Mouse (Mus musculus) heart, postnatal 4 days (tissue): ENCODE results near the gene Hist2h2aa2. TPM values are rescaled to one million over a fixed set of nuclear protein-coding genes. Genes with fewer than 3 reads are reported as not detected.
"Not testable (repeated sequence)": the region's sequence is repeated elsewhere in the genome, so short reads cannot be mapped to it uniquely, and the experiment has no call there.

ENCODE experiments used
- DNase-seq: peaks from one replicate; pipeline ENCODE4 v3.0.0; 2021
- total RNA-seq, 2 experiments: library from RNA; stranded (reverse); gene quantifications; 2 replicates each; pipeline ENCODE4 v1.2.3; 2021

Hist2h2aa2 gene
- total RNA-seq: 1,000 to 10,000 TPM; 1,222 to 1,254 TPM

- DNase-seq: peak; percentile 96
Observed at GRCm38 (mm10) chr3:96239949-96240798, at the start of gene Hist2h2aa2. Gene Hist2h2aa2, minus strand, starts transcription at chr3:96240276.

- no peak for DNase-seq
Observed at GRCm38 (mm10) chr3:96289201-96289600, 49.1 kb upstream of the Hist2h2aa2 start.

- DNase-seq: not testable (repeated sequence)
Observed at GRCm38 (mm10) chr3:96287334-96287733, 47.3 kb upstream of the Hist2h2aa2 start.

- DNase-seq: peak; percentile 41
Observed at GRCm38 (mm10) chr3:96284457-96284856, 44.4 kb upstream of the Hist2h2aa2 start.

GRCm38 (mm10) chr3:96280660-96281059 is 40.6 kb upstream of the Hist2h2aa2 start:
- DNase-seq: no peak

- DNase-seq: peak; percentile 96
Observed at GRCm38 (mm10) chr3:96277800-96278624, 37.9 kb upstream of the Hist2h2aa2 start.

GRCm38 (mm10) chr3:96277428-96277799 is 37.3 kb upstream of the Hist2h2aa2 start:
- peak; percentile 49 for DNase-seq

- no peak for DNase-seq
Observed at GRCm38 (mm10) chr3:96273591-96274465, 33.8 kb upstream of the Hist2h2aa2 start.

GRCm38 (mm10) chr3:96269511-96270474 is 29.7 kb upstream of the Hist2h2aa2 start, which contains the start of gene Hist2h2bb:
Gene Hist2h2bb, plus strand, starts transcription at chr3:96269752.
- peak; percentile 87 for DNase-seq

GRCm38 (mm10) chr3:96268776-96269378 is 28.8 kb upstream of the Hist2h2aa2 start:
- not testable (repeated sequence) for DNase-seq

- peak; percentile 78 for DNase-seq
Observed at GRCm38 (mm10) chr3:96268051-96268775, 28.1 kb upstream of the Hist2h2aa2 start, which contains the start of gene Hist2h3b. Gene Hist2h3b, plus strand, starts transcription at chr3:96268654.

GRCm38 (mm10) chr3:96267541-96267940 is 27.5 kb upstream of the Hist2h2aa2 start:
- DNase-seq: no peak

GRCm38 (mm10) chr3:96266132-96266710 is 26.1 kb upstream of the Hist2h2aa2 start:
- DNase-seq: no peak

GRCm38 (mm10) chr3:96264404-96264949 is 24.4 kb upstream of the Hist2h2aa2 start:
- DNase-seq: no peak

- DNase-seq: peak; percentile 52
Observed at GRCm38 (mm10) chr3:96263558-96264403, 23.7 kb upstream of the Hist2h2aa2 start.

- DNase-seq: peak; percentile 95
Observed at GRCm38 (mm10) chr3:96262979-96263550, 23.0 kb upstream of the Hist2h2aa2 start, which contains the start of gene Hist2h4. Gene Hist2h4, minus strand, starts transcription at chr3:96263311.

GRCm38 (mm10) chr3:96262216-96262875 is 22.3 kb upstream of the Hist2h2aa2 start:
- peak; percentile 86 for DNase-seq
